Mouse (Mus musculus): ENCODE measurements at regions not wholly inside any gene's neighbourhood (a gene's known extent, or its start where the extent isn't known, plus 50 kb on each side); places are given as distances from the start of the nearest gene placed in this dataset.

GRCm38 (mm10) chr14:17589595-17589994 is 70.5 kb upstream of the Thrb start:
- H3K27ac ChIP-seq = no peak overlapping the region
- no peak for TF ChIP-seq CTCF (IDR thresholded peaks at IDR 0.05)
- H3K4me3 ChIP-seq = no peak overlapping the region
- DNase-seq = no peak
- intact Hi-C loops (cut with DNase I) = no loop called here

- intact Hi-C loops (cut with DNase I) = no loop called here
- H3K4me3 ChIP-seq = no peak overlapping the region
- DNase-seq = no peak
- no peak for TF ChIP-seq CTCF (IDR thresholded peaks at IDR 0.05)
- H3K27ac ChIP-seq = no peak overlapping the region
Measured at GRCm38 (mm10) chr14:17599553-17599952, 60.5 kb upstream of the Thrb start.

- DNase-seq = peak; percentile 18
- no peak for TF ChIP-seq CTCF (IDR thresholded peaks at IDR 0.05)
- Histone ChIP-seq H3K27ac (no peak overlapping the region), H3K4me3 (no peak overlapping the region)
- intact Hi-C loops (cut with DNase I) = no loop called here
Measured at GRCm38 (mm10) chr14:17602357-17602756, 57.7 kb upstream of the Thrb start.

GRCm38 (mm10) chr14:17606018-17606417 is 54.0 kb upstream of the Thrb start:
- H3K4me3 ChIP-seq = no peak overlapping the region
- intact Hi-C loops (cut with DNase I) = no loop called here
- no peak for DNase-seq
- TF ChIP-seq CTCF (IDR thresholded peaks at IDR 0.05) = no peak
- no peak overlapping the region for H3K27ac ChIP-seq

GRCm38 (mm10) chr14:17607186-17607585 is 52.9 kb upstream of the Thrb start:
- intact Hi-C loops (cut with DNase I) = no loop called here
- H3K4me3 ChIP-seq = no peak overlapping the region
- no peak for TF ChIP-seq CTCF (IDR thresholded peaks at IDR 0.05)
- H3K27ac ChIP-seq = no peak overlapping the region
- no peak for DNase-seq

Measured in gastrocnemius, adult 2 months (tissue).